Mouse (Mus musculus) erythroblast, embryonic 14.5 days (primary cell): ENCODE measurements around the gene Rasgef1b.

Experiments
- GATA1 ChIP-seq: IDR thresholded peaks from 2 replicates; pipeline ENCODE4 v1.6.1; 2012; ENCODE audit warnings: low read length, inconsistent platforms, mixed read lengths
- TAL1 ChIP-seq: IDR thresholded peaks from 3 replicates; pipeline ENCODE4 v1.6.1; 2012; ENCODE audit warnings: low read length, inconsistent platforms, mixed read lengths

GRCm38 (mm10) chr5:99552645-99553044 is 176.2 kb downstream of the Rasgef1b start:
- TF ChIP-seq GATA1 (no peak), TAL1 (no peak)
